Mouse (Mus musculus) right cerebral cortex, adult 18-20 months (tissue): ENCODE data around the gene Tbc1d25.

ENCODE experiments used
- DNase-seq: peaks from one replicate; pipeline ENCODE4 v3.0.0; 2022; ENCODE audit warnings: mixed read lengths

Tbc1d25 gene

DNA sequence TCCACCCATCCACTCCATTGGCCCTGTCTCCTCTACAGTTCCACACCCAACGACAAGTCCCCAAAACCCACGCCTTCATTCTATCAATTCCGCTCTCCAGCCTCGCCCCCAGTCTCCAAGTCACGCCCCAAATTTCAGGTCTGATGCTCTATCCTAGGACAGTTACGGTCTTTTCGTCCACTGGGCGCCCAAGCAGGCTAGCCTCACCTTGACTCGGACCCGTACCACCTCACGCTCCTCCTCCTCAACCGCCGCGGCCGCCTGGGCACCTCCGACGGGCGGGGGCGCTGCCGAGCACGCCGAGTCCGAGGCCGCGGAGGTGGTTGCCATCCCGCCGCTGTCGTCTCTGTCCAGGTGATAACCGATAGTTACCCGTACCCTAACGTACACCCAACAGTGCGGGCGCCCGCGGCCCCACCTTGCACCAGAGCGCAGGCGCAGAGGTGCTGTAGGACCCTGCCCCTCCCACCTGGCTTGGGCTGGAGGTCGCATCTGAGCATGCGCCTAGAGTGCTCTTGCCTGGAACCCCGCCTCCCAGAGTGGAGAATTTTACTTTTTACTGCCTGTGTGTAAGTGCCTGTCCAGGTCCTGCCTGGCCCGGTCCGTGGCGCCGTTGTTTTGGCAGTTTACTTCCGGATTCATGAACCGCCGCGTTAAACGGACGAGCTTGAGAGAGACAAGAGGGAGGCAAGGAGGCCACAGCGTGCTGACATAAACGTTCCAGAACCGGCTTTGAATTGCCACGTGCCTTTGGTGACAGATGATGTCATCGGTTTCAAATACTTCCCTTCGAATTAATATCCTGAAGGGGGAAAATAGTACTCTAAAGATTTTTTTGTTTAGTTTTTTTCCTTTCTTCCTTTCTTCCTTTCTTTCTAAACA is at the start of gene Tbc1d25:
Gene Tbc1d25, minus strand, starts transcription at position 678 of the 882 bp plus-strand sequence.
- peak; percentile 86 for DNase-seq

- no peak for DNase-seq
These were observed 47.5 kb upstream of the Tbc1d25 start for GRCm38 (mm10) chrX:8223473-8223872.

DNA sequence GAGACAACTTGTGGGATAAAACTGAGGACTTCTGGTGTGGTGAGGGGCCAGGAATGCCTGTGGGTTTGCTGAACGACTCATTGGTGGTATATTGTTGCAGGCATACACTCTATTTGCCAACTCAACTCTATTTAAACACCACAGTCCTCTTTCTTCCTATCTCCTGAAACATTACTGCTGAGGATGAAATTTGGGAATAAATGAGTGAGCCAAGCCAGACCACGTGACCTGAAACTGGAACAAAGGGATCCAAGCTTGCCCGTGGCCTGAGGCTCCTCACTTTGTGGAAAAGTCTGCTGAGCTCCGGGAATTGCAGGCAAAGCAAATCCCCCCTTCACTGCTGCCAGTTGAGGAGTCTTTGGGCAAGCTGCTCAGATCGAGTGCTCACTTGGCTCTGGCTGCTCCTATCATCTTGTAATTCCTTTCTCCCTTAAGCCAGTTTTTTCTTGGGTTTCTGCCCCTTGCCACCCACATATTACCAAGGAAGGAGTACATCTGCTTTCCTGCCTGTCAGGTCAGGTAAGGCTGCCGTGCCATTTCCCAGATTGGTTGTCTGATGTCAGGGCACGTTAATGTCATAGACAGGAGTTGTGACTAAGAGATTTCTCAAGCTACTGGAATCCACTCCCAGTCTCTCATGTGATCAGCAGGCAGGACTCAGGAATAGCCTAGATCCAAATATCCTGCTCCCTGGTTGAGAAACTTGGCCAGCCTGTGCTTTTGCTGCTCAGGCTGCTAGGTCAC is 46.9 kb upstream of the Tbc1d25 start:
- DNase-seq, result peak; percentile 19

DNA sequence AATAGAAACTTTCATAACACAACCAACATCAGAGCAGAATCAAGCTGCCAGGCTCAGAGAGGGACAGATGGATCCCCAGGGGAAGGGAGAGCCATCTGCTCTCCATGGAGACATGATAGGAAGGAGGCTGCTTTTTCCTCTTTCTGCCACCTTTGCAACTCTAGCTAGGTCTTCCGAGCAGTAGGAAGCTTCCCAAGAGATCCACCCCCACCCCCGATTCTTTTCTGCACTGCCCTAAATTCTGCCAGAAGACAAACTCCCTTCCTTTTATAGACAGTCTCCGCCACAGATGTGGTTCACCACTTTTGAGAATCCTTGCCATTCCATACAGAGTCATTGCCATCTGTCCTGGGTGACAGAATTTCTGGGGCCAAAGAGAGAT is 46.3 kb upstream of the Tbc1d25 start:
- DNase-seq, result peak; percentile 67

- no peak for DNase-seq
These were observed 43.7 kb upstream of the Tbc1d25 start for GRCm38 (mm10) chrX:8219651-8220050.

- no peak for DNase-seq
These were observed 42.1 kb upstream of the Tbc1d25 start for GRCm38 (mm10) chrX:8218114-8218513.

- DNase-seq, result peak; percentile 62
These were observed 41.4 kb upstream of the Tbc1d25 start for GRCm38 (mm10) chrX:8217383-8217782.

- DNase-seq, result no peak
These were observed 35.7 kb upstream of the Tbc1d25 start for GRCm38 (mm10) chrX:8211490-8212207.

DNA sequence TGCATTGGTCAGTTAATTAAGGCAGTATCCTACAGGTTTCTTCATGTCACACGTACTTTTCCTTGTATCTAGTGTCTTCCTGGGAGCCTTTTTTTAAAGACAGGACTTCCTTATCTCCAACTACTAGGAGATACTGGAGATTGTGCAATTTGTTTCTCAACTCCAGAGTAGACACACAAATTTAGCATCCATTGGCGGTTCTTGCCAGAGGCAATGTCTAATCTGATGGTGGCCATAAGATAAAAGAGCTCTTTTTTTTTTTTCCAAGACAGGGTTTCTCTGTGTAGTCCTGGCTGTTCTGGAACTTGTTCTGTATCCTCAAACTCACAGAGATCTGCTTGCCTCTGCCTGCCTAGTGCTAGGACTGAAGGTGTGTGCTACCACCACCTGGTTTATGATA is 33.7 kb upstream of the Tbc1d25 start:
- DNase-seq, result no peak

DNA sequence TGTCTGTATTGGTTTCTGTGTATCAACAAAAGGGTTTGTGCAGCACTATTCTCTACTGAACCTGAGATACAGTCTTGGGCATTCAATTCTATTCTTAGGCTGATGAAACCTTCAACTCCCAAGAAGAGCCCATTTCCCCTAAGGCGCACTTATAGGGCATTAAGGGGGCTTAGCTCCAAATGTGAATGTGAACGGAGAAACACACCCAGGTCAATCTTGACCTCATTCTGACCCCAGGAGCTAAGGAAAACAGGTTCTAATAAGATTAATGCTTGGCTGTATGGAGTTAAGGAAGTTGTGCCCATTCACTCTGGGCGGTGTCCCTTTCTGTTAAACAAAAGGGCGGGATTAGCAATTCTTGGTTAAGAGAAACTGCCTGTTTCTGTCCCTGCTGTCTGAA is 31.2 kb upstream of the Tbc1d25 start:
- DNase-seq, result no peak

DNA sequence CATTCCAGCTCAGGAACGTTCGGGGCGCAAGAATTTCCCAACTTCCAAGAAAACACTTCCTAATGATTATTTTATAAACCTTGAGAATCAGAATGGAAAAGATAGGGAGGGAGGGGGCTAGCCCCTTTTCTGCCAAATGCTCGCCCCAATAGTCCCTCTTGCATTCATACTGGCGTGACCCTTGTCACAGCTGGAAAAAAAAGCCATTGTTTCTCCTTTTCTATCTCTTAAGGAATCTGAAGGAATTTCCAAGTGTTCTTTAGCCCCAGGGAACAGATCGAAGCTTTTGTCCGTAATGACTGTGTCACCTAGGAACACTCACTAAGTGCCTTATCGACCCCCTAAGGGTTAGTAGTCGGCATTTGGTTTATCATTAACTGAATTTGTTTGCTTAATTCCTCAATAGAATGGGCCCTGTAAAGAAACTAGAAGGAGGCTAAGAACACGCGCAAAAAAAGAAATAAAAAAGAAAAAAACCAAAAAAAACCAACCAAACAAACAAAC is 30.8 kb upstream of the Tbc1d25 start:
- no peak for DNase-seq

- peak; percentile 88 for DNase-seq
These were observed 30.2 kb upstream of the Tbc1d25 start, which contains the start of gene Porcn for GRCm38 (mm10) chrX:8206015-8206693. TSS of gene Porcn (minus strand) at chrX:8206525.

DNA sequence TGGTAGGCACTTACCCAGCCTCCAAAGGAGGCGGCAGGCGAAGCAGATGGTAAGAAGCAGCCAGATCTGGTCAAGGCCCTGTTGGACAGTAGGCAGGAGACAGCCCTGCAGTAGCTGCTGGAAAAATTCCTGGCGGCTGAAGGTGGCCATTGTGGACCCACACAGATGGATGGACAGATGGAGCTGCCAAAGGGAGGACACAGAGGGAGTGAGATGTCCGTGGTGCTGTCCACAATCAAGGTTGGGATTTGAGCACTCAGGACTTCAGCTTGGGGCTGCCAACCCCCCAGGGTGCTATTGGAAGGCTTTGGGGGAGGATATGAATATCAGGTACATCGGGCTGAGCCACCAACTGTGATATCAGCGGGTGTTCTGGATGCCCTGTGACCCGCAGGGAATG is 29.6 kb upstream of the Tbc1d25 start:
- DNase-seq, result peak; percentile 13

- no peak for DNase-seq
These were observed 29.1 kb upstream of the Tbc1d25 start for GRCm38 (mm10) chrX:8205088-8205487.

DNA sequence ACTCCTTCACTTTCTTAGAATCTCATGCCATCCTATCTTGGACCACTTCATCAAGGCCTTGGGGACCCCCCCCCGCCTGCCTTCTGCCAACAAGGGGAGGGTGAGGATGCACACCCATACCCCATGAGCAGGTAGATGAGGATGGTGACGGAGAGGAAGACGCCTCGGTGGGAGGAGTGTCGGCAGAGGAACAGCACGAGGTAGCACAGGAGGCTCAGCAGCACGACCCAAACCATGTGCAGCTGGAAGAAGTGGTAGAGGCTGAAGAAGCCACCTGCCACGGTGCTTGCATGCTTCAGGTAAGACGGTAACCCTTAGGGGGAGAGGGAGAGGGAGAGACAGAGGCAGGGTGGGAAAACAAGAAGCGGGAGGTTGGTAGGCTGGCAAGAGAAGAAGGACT is 28.1 kb upstream of the Tbc1d25 start:
- DNase-seq, result no peak

- no peak for DNase-seq
These were observed 27.1 kb upstream of the Tbc1d25 start for GRCm38 (mm10) chrX:8203105-8203504.

- DNase-seq, result peak; percentile 49
These were observed 17.4 kb upstream of the Tbc1d25 start, which contains the start of gene Ebp for GRCm38 (mm10) chrX:8193419-8193723. TSS of gene Ebp (minus strand) at chrX:8193512.

- DNase-seq, result peak; percentile 86
These were observed 16.8 kb upstream of the Tbc1d25 start for GRCm38 (mm10) chrX:8192640-8193418.

DNA sequence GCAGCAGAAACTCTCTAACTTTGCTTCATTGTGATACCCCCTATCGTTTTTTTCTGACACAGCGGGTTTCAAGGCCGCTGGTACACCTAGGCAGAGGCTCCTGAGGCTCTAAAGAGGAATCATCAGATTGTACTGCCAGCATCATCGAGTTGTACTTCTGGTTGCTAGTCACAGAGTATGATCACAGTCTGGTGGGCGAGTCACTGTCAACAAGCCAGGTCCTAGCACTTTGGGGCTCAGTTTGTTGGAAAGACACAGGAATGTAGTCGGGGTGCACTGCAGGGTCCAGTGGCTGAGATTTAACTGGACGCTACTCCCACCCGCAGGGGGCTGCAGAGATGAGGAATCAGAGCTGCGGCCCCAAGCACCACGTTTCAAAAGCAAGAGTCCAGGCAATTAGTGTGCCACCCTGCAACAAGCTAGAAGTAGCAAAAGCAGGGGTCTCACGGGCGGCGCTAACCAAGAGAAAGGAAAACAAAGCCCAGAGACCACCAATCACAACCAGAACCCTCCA is 16.2 kb upstream of the Tbc1d25 start:
- DNase-seq, result no peak

- no peak for DNase-seq
These were observed 7.0 kb upstream of the Tbc1d25 start for GRCm38 (mm10) chrX:8182871-8183540.

DNA sequence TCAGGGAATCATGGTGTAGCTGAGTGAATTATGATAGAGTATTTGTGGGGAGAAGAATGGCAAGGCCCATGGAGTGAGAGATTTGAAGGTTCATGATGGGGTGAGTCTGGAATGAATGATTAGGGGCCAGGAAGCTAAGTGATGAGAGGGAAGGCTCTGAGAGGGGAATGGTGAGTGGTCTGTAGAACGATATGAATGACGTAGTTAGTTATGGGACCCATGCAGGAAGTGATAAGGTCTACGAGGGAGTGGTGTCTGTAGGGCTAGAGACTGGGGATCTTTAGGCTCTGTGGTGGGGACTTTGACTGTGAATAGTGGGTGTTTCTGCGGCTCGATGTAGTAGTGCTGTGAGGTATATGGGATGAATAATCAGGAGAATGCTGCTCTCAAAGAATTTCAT is 3.7 kb upstream of the Tbc1d25 start:
- no peak for DNase-seq
